Mouse (Mus musculus): Measurements from ENCODE around the gene Bdnf. TPM values are rescaled to one million over a fixed set of nuclear protein-coding genes. Genes with fewer than 3 reads are reported as not detected.

Gene Bdnf
- 0.30 TPM for polyA plus RNA-seq (2014; fragmentation: Illumina TruSeq; extraction: RNeasy Lipid Tissue Mini Kit (QIAGEN cat#74804); ENCODE audit: low replicate concordance)

DNA sequence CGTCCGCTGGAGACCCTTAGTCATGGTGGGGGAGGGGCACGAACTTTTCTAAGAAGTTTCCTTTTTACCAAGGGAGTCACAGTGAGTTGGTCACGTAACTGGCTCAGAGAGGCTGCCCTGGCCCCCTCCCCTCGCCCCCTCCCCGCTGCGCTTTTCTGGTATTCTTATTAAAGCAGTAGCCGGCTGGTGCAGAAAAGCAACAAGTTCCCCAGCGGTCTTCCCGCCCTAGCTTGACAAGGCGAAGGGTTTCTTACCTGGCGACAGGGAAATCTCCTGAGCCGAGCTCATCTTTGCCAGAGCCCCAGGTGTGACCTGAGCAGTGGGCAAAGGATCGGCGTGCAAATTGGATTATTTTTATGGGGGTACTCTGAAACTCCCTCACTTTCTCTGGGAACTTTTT, at the start of gene Bdnf:
TSS of gene Bdnf (plus strand) at position 169 of the 400 bp plus-strand sequence.

Other genes with a start within 250 kb of the Bdnf start
- 185 TPM for gene Lin7c, start 216.2 kb downstream of the Bdnf start, polyA plus RNA-seq (2014; fragmentation: Illumina TruSeq; extraction: RNeasy Lipid Tissue Mini Kit (QIAGEN cat#74804); ENCODE audit: low replicate concordance)
- gene Lgr4, start 242.9 kb downstream of the Bdnf start, polyA plus RNA-seq (2014; fragmentation: Illumina TruSeq; extraction: RNeasy Lipid Tissue Mini Kit (QIAGEN cat#74804); ENCODE audit: low replicate concordance), result 80.7 TPM

Measured in small intestine, adult 10 weeks (tissue).